Mouse (Mus musculus) spleen, postnatal 10 days (tissue): ENCODE results near the gene Tapt1.
"Not testable (repeated sequence)": the region's sequence is repeated elsewhere in the genome, so short reads cannot be mapped to it uniquely, and the experiment has no call there.

Experiments
- DNase-seq, 2 experiments: peaks; one replicate each; pipeline ENCODE4 v3.0.0; 2021 to 2022; ENCODE audit warnings: low spot score in 2 of 2

The Tapt1 gene

GRCm38 (mm10) chr5:44226521-44227461 lies at the start of gene Tapt1:
TSS of gene Tapt1 (minus strand) at chr5:44226626.
- DNase-seq: peak; percentile 84 to 93

- no peak for DNase-seq
Observed at GRCm38 (mm10) chr5:44271564-44271963, 45.1 kb upstream of the Tapt1 start.

GRCm38 (mm10) chr5:44268524-44268923 lies 42.1 kb upstream of the Tapt1 start:
- not testable (repeated sequence) for DNase-seq

- no peak for DNase-seq
Observed at GRCm38 (mm10) chr5:44261691-44262090, 35.3 kb upstream of the Tapt1 start.

GRCm38 (mm10) chr5:44261172-44261571 lies 34.7 kb upstream of the Tapt1 start:
- no peak for DNase-seq

- no peak for DNase-seq
Observed at GRCm38 (mm10) chr5:44259678-44260077, 33.3 kb upstream of the Tapt1 start.

- no peak for DNase-seq
Observed at GRCm38 (mm10) chr5:44258163-44258562, 31.7 kb upstream of the Tapt1 start.

- no peak for DNase-seq
Observed at GRCm38 (mm10) chr5:44257401-44257800, 31.0 kb upstream of the Tapt1 start.

GRCm38 (mm10) chr5:44256512-44256911 lies 30.1 kb upstream of the Tapt1 start:
- no peak for DNase-seq

- no peak for DNase-seq
Observed at GRCm38 (mm10) chr5:44255756-44256398, 29.5 kb upstream of the Tapt1 start.

GRCm38 (mm10) chr5:44253449-44253848 lies 27.0 kb upstream of the Tapt1 start:
- no peak for DNase-seq

GRCm38 (mm10) chr5:44252395-44252794 lies 26.0 kb upstream of the Tapt1 start:
- DNase-seq: no peak

GRCm38 (mm10) chr5:44250211-44250955 lies 24.0 kb upstream of the Tapt1 start:
- no peak for DNase-seq

GRCm38 (mm10) chr5:44249363-44249762 lies 22.9 kb upstream of the Tapt1 start:
- DNase-seq: no peak

GRCm38 (mm10) chr5:44246493-44247217 lies 20.2 kb upstream of the Tapt1 start:
- no peak for DNase-seq

- DNase-seq: no peak
Observed at GRCm38 (mm10) chr5:44244894-44245423, 18.5 kb upstream of the Tapt1 start.

- no peak for DNase-seq
Observed at GRCm38 (mm10) chr5:44242828-44243227, 16.4 kb upstream of the Tapt1 start.

- no peak for DNase-seq
Observed at GRCm38 (mm10) chr5:44241726-44242125, 15.3 kb upstream of the Tapt1 start.

- DNase-seq: no peak
Observed at GRCm38 (mm10) chr5:44239187-44240136, 13.0 kb upstream of the Tapt1 start.

GRCm38 (mm10) chr5:44238201-44238600 lies 11.8 kb upstream of the Tapt1 start:
- DNase-seq: no peak
